Mouse (Mus musculus) hematopoietic stem cell, adult 5-6 weeks (primary cell): ENCODE data around the gene Fscn2. TPM values are rescaled to one million over a fixed set of nuclear protein-coding genes. Genes with fewer than 3 reads are reported as not detected.
A peak's percentile ranks its signal among the peaks of the same experiment; 100 is the strongest.
"Not testable (repeated sequence)": the region's sequence is repeated elsewhere in the genome, so short reads cannot be mapped to it uniquely, and the experiment has no call there.

Experiments
- ATAC-seq, 2 experiments: fragments of 125-278 bp in 1 of 2; replicated peaks in 1 of 2; 2 replicates each; pipeline ENCODE4 v1.8.0; 2016 to 2017; ENCODE audit warnings: inconsistent platforms in 2 of 2, mild to moderate bottlenecking in 2 of 2, moderate number of reproducible peaks in 2 of 2, low read depth in 1 of 2, moderate TSS enrichment in 1 of 2; ENCODE audit not compliant: low FRiP score in 2 of 2, poor library complexity in 2 of 2, severe bottlenecking in 2 of 2, insufficient read depth in 1 of 2, low TSS enrichment in 1 of 2
- total RNA-seq: library from RNA; stranded (forward); fragments of 172-1452, 232-1000 nt; gene quantifications from 2 replicates; pipeline ENCODE4 v1.2.3, GENCODE M21; 2017

Fscn2 gene
- total RNA-seq, 1 experiment from 2014 or later = 0.15 TPM

DNA sequence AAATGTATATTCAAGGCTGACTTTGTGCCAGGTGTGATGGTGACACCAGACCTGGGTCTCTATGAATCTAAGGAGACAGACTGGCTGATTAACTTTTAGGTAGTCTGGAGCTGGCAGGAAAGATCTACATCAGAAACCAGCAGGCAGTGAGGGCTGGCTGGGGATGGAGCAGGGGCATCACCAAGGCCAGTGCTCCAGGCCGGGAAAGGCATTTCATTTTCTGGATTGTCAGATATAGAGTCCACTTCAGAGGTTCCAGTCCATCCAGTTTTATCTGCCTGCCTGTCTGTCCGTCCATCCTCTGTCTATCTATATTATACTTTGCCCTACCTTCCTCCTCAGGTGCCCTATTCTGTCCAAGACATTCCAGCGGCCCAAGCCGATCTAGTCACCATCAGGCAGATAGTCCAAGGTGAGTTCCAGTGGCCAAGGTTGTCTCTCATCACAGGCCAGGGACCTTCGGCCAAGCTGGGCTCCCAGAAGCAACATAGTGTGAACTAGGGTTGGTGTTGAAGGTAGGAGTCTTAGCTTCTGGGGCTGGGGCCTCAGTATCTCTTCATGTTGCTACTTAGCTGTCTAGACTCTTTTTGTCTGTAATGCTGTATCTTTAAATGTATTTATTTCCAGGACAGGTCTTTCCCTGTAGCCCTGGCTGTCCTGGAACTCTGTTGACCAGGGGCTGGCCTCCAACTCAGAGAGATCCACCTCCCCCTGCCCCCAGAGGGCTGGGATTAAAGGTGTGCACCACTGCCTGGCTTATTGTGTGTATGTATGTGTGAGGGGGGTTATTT, 17.6 kb upstream of the Fscn2 start:
- ATAC-seq = no peak

GRCm38 (mm10) chr11:120344310-120344920, 16.9 kb upstream of the Fscn2 start:
- no peak for ATAC-seq

GRCm38 (mm10) chr11:120345067-120345681, 16.2 kb upstream of the Fscn2 start:
- ATAC-seq = no peak

GRCm38 (mm10) chr11:120346383-120347034, 14.8 kb upstream of the Fscn2 start:
- ATAC-seq = not testable (repeated sequence)

GRCm38 (mm10) chr11:120347301-120347700, 14.0 kb upstream of the Fscn2 start:
- no peak for ATAC-seq

DNA sequence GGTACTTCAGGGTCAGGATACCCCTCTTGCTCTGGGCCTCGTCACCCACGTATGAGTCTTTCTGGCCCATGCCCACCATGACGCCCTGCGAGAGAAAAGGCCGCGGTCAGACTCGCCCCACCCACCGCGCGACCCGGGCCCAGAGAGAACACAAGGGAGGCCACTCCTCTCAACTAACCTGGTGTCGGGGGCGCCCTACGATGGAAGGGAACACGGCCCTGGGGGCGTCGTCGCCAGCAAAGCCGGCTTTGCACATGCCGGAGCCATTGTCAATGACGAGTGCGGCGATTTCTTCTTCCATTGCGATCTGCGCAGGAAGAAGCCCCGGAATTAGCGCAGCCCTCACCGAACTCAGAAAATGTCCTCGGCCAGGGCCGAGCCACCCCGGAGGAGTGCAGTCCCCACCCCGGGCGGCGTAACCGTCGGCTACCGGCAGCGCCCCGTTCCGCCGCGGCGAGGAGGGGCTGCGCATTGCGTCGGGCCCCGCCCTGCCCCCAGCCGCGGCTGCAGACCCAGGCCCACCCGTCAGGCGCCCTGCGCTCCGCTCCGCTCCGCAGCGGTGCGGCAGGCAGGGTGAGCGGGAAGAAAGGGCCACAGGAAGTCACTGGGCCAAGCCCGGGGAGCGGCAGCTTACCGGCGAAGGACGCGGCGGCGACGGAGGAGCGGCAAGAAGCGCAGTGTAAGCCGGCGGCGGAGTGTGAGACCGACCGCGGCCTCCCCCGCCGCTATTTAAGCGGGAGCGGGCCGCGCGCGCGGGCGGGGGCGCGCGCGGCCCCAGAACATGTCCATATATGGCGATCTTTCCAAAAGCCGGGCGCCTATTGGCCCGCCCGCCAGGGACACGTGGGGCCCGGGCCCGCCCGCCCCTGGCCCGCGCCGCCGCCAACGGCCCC, 13.3 kb upstream of the Fscn2 start, which contains the start of gene Actg1:
Gene Actg1, minus strand, starts transcription at position 752 of the 893 bp plus-strand sequence.
- peak; percentile 23 to 25; a peak in 2 of 4 replicates for ATAC-seq

- ATAC-seq = no peak
Measured at GRCm38 (mm10) chr11:120348684-120349370, 12.5 kb upstream of the Fscn2 start.

DNA sequence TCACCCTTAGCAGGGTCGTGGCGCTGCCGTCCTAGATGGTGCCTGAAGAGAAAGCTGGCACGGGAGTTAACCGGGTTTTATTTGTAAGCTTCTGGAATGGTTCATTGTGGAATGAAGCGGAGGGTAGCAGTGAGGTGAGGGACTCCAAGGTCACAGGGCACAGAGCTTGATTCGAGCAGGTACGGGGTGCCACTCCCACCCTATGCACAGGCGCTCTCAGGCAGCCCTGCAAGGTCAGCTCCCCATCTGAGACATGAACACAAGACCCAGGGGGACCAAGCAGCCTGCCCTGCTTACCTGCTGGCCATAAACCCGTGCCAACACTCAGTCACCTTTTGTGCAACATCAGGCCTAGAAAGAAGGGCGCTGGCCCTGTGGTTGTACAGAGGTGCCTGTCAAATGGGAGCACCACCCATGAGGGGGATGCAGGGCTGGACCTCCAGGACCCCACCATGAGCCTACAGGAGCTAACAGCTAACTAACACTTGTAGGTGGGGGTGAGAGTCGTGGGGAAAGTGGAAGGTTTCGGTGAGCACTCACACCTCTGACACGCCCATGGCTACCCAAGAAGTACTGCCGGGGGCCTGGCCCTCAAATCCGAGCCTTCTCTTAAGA, 11.9 kb upstream of the Fscn2 start:
- ATAC-seq = no peak

DNA sequence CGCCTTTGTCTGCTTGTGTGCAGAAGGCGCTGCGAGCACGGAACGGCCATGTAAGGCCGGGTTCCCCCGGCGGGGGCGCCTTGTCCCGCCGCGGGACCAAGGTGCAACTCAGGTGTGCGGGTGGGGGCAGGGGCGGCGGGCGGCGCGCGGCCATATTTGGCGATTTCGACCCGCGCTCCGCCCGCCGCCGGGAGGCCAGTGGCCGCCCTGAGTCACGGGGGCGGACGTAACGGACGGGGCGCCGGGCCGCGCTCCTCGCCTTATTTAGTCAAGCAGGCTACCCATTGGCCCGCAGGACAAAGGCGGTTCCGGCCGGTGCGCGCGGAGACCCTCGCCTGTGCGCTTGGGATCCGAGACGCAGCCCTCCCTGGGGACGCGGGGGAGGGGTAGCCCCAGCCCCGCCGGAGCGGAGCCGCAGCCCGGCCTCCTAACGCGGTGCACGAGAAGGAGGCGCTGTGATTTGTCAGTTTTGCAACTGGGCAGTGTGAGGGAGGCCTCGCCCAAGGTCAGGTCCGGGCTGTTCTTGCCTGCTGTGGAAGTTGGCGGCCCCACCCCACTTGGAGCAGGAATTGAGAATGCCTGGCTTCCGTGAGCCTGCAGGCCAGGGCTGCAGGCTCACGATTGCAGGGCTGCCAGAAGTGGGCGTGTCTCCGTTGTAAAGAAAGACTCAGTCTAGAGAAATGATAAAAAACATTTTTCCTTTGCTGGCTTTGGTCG, 11.2 kb upstream of the Fscn2 start:
- peak; percentile 4 to 15; a peak in 1 of 4 replicates for ATAC-seq

- ATAC-seq = no peak
Measured at GRCm38 (mm10) chr11:120350711-120351110, 10.6 kb upstream of the Fscn2 start.

GRCm38 (mm10) chr11:120351250-120352092, 9.9 kb upstream of the Fscn2 start:
- ATAC-seq = no peak

GRCm38 (mm10) chr11:120352093-120352350, 9.3 kb upstream of the Fscn2 start:
- ATAC-seq = not testable (repeated sequence)

- no peak for ATAC-seq
Measured at GRCm38 (mm10) chr11:120352571-120353290, 8.6 kb upstream of the Fscn2 start.

GRCm38 (mm10) chr11:120353500-120354303, 7.6 kb upstream of the Fscn2 start:
- ATAC-seq = peak; percentile 84 to 88
